Mouse (Mus musculus) stomach, postnatal 0 days (tissue): ENCODE measurements at regions not wholly inside any gene's neighbourhood (a gene's known extent, or its start where the extent isn't known, plus 50 kb on each side); places are given as distances from the start of the nearest gene placed in this dataset.

ENCODE experiments used
- CTCF ChIP-seq: IDR thresholded peaks from 2 replicates; pipeline ENCODE4 v1.5.1; 2016; ENCODE audit warnings: antibody characterized with exemption, low read depth, mild to moderate bottlenecking, moderate library complexity
- EP300 ChIP-seq: optimal IDR thresholded peaks from 2 replicates; pipeline ENCODE3; 2016; ENCODE audit warnings: antibody characterized with exemption

- TF ChIP-seq CTCF (no peak), EP300 (no peak)
Measured at GRCm38 (mm10) chr10:19150005-19150404, 134.5 kb upstream of the Tnfaip3 start.
